Mouse (Mus musculus) left cerebral cortex, adult 2 months (tissue): Measurements from ENCODE around the gene Tm4sf20. TPM values are rescaled to one million over a fixed set of nuclear protein-coding genes. Genes with fewer than 3 reads are reported as not detected.
A peak's percentile ranks its signal among the peaks of the same experiment; 100 is the strongest.

Experiments used
- DNase-seq, 2 experiments: peaks; one replicate each; pipeline ENCODE4 v3.0.0; 2021 to 2022; ENCODE audit warnings: low spot score in 2 of 2, mixed read lengths in 1 of 2; ENCODE audit errors: extremely low spot score in 1 of 2
- H3K27ac ChIP-seq: fragments of 200-600 bp; 2 replicates; pipeline ENCODE4 v1.8.1; 2022
- H3K4me3 ChIP-seq: fragments of 200-600 bp; 2 replicates; pipeline ENCODE4 v1.8.1; 2022
- CTCF ChIP-seq: fragments of 200-600 bp; IDR thresholded peaks from 2 replicates; pipeline ENCODE4 v1.8.1; 2022; ENCODE audit warnings: antibody characterized with exemption, mild to moderate bottlenecking, moderate library complexity
- intact Hi-C: fragments of 180-260 bp; cut with DNase I; formaldehyde crosslinking; loops from one replicate; pipeline ENCODE4 v1.15.1; 2025
- long read RNA-seq, 2 experiments: library from polyadenylated mRNA; stranded (forward); transcript quantifications; one replicate each; pipeline ENCODE4 v2.0.0; 2021; ENCODE audit warnings: borderline mapping rate in 2 of 2
- total RNA-seq, 2 experiments: library from RNA; stranded (reverse); gene quantifications; 2 replicates each; pipeline ENCODE4 v1.2.3; 2021

Gene Tm4sf20
- total RNA-seq, result not detected
- long read RNA-seq, experiment 1, result 0 reads
- long read RNA-seq, experiment 2, result 0 reads

DNA sequence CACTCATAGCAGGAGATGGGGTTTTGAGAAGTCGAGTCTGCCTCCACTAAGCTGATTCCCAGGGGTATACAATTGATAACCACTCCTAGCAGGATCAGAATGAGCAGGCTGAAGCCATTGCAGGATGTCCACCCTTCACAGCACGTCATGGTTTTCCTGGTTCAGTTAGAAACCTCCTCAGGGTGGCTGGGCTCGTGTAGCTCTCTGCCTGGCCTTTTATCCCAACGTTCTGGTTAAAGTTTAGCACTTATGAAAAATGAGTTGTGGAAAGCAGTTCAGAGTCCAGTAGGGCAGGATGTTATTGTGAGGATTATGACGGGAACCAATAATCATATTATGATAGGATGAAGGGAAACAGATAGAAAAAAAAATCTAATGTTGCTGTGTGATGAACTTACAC lies at the start of gene Tm4sf20:
TSS of gene Tm4sf20 (minus strand) at position 193 of the 400 bp plus-strand sequence.
- Histone ChIP-seq H3K4me3 (no peak within 1 kb of the TSS), H3K27ac (no peak within 1 kb of the TSS)
- no peak for TF ChIP-seq CTCF
- no peak for DNase-seq
- intact Hi-C loops, result no loop called here

DNA sequence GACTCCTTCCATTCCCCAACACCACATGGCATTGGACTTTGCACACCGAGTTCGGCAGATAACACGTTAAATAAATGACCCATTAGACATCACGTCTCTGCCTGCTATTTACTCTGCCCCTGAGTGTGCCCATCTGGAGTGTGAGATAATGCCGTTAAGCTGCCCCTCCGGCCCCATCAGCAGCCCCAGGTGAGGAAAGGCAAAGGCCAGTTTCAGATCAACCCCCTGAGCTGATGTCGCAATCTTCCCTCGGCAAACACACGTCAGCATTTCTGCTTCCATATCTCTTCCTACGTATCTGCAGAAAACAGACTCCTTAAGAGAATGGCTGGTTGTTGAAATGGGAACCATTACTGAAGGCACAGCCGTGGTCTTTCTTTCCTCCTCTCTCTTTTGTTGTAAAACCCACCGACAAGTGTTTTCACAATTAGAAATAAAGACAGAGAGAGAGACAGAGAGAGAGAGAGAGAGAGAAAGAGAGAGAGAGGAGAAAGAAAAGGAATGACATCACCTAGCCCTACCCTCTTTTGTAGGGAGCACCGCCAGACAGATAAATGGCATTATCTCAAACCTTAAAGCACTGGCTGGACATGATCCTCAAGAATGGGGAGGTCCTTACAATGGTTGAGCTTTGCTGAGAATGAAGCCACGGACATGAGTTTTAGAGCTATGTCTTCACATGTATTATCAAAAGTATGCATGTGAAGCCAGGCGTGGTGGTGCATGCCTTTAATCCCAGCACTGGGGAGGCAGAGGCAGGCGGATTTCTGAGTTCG lies 47.9 kb upstream of the Tm4sf20 start:
- TF ChIP-seq CTCF, result no peak
- Histone ChIP-seq H3K4me3 (no peak overlapping the region), H3K27ac (no peak overlapping the region)
- no peak for DNase-seq
- intact Hi-C loops, result no loop called here

DNA sequence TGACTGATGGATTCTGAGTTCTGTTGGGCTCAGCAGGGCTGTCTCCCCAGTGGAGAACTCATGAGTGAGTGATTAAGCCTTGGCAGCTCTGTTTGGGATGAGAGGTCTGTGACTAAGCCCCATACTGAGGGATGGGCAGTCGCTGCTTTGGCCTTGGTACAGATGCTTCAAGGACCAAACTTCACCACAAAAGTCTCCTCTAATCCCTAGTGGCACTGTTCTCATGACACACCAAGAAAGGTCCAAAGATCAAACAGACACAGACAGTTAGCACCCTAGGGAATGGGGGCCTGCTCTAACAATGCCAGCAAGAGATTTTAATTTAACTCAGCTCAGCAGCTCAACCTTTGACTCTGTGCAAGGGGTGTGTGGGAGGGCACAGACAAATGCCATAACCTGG lies 43.5 kb upstream of the Tm4sf20 start:
- Histone ChIP-seq H3K27ac (no peak overlapping the region), H3K4me3 (no peak overlapping the region)
- no peak for DNase-seq
- intact Hi-C loops, result no loop called here
- TF ChIP-seq CTCF, result no peak

DNA sequence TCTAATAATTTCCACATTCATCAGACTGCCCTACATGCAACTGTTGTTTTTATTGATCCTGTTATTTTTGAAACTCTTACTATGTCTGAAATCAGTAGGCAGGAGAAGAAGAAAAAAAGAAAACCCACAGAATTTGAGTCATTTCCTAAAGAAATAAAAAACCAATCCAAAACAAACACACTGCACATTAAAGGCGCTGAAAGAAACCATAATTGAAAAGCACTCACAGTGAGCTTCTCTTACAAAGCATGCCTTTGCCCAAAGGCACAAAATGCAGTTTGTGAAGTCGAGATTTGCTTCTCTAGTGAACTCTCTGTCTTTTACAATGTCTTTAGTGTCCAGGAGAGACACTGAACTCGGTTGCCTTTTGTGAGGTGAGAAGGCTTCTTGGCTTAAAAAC lies 40.3 kb upstream of the Tm4sf20 start:
- Histone ChIP-seq H3K4me3 (no peak overlapping the region), H3K27ac (no peak overlapping the region)
- DNase-seq, result no peak
- no peak for TF ChIP-seq CTCF
- intact Hi-C loops, result no loop called here

DNA sequence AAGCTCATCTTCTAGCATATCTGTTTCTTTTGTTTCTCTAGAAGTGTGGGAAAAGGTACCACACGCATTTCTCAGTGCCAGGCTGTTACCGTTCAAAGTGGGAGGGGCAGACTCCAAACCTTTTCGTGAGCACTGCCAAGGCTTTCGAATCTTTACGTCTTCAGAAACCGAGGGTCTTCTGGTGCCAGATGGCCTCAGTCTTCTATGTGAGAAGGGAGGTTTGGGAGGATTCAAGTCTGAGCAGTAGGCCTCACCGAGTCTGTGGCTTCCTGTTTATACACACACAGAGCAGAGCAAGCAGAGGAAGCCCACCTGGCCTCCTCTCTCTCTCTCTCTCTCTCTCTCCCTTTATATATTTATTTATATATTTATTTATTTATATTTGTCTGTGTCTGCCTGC lies 38.9 kb upstream of the Tm4sf20 start:
- intact Hi-C loops, result no loop called here
- DNase-seq, result no peak
- no peak for TF ChIP-seq CTCF
- Histone ChIP-seq H3K27ac (no peak overlapping the region), H3K4me3 (no peak overlapping the region)

DNA sequence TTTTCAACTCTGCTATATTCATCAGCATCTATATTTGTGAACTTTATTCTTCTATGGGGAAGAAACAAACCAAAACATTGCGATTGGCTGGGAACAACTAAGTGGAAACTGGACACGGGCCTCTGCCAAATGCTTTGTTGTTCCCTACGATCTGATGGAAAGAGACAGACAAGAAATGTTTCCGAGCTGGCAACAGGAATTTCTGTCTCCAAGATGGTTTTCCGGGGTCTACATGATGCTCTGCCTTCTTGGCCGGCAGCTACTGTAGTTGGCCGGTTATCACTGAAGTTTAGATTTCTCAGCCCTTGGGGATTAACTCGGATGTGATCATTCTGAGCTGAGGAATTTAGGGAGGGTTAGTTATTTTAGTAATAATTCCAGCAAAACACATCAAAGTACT lies 38.1 kb upstream of the Tm4sf20 start:
- DNase-seq, result no peak
- no peak for TF ChIP-seq CTCF
- intact Hi-C loops, result no loop called here
- no peak overlapping the region for H3K4me3 ChIP-seq
- no peak overlapping the region for H3K27ac ChIP-seq

- no peak for DNase-seq
- no peak overlapping the region for H3K4me3 ChIP-seq
- H3K27ac ChIP-seq, result no peak overlapping the region
- intact Hi-C loops, result no loop called here
- no peak for TF ChIP-seq CTCF
Measured at GRCm38 (mm10) chr1:82804059-82804458, 35.8 kb upstream of the Tm4sf20 start.

GRCm38 (mm10) chr1:82803608-82804007 lies 35.3 kb upstream of the Tm4sf20 start:
- intact Hi-C loops, result no loop called here

DNA sequence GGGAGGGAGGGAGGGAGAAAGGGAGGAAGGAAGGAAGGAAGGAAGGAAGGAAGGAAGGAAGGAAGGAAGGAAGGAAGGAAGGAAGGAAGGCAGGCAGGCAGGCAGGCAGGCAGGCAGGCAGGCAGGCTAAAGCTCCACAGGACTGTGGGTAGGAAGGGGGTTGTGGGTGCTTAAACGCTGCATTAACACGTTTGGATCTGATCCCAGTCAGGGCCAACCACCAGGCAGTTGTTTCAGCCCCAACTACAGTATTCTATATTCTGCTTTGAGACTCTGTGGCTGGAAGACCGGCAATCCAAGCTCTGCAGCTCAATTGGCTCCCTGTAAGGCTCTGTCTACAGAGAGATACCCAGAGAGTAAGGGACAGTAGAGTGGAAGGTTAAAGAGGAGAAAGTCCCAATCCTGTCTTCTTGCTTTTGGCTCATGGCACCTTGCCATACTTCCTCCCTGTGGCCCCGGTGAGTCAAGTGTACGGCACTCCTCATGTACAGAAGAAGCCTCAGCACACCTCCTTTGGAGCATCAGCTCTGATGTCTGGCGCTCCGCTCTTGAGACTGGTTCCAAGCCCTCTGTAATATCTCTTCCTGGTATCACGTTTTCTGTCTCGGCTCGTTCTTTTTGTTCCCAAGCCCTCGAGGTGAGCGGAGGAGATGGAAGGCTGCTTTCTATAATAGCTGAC lies 33.0 kb upstream of the Tm4sf20 start:
- no peak for TF ChIP-seq CTCF
- intact Hi-C loops, result loop anchor here (2.0 kb wide), 1 partner anchor 38 kb away; the partner anchor contains the start of gene Agfg1
- DNase-seq, result no peak
- Histone ChIP-seq H3K27ac (no peak overlapping the region), H3K4me3 (no peak overlapping the region)

More at GRCm38 (mm10) chr1:82803608-82804007, 35.3 kb upstream of the Tm4sf20 start:
- peak; percentile 17 for TF ChIP-seq CTCF
- DNase-seq, result no peak
- Histone ChIP-seq H3K27ac (no peak overlapping the region), H3K4me3 (no peak overlapping the region)

DNA sequence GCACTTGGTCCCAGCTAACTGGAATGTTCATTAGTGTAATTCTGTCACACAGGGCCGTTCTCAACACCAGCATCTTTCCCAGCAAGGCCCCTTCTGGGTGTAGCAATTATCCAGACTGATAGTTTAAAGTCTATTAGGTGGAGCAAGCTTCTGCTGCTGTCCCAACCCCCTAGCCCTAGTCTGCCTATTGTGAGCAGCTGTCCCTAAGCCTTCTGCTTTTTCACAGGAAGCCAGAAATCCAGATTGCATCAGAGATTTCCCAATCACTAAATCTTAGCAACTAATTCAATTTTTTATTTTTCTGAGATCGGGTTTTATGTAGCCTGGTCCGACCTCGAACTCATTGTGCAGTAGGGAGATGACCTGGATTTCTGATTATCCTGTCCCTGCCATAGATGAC lies 30.7 kb upstream of the Tm4sf20 start:
- DNase-seq, result no peak
- Histone ChIP-seq H3K4me3 (no peak overlapping the region), H3K27ac (no peak overlapping the region)
- intact Hi-C loops, result no loop called here
- TF ChIP-seq CTCF, result no peak

GRCm38 (mm10) chr1:82798304-82798703 lies 30.0 kb upstream of the Tm4sf20 start:
- DNase-seq, result no peak
- H3K27ac ChIP-seq, result no peak overlapping the region
- intact Hi-C loops, result no loop called here
- TF ChIP-seq CTCF, result no peak
- H3K4me3 ChIP-seq, result no peak overlapping the region

DNA sequence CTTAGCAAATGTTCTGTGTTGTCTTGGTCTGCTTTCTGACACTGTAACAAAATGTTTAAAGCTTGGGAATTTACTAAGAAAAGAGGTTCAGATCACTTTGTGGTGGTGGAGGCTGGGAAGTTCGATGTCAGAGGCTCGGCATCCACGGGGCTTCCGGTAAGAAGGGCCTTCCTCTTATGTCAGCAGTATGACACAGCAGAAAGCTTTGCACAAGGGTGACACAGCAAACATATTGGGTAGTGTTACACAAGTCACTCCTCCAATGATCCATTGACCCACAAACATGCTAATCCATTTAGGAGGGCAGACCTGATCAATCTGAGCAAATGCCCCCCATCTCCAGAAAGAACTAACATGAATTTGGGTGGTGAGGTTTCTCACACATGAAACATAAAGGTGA lies 28.8 kb upstream of the Tm4sf20 start:
- TF ChIP-seq CTCF, result no peak
- Histone ChIP-seq H3K4me3 (no peak overlapping the region), H3K27ac (no peak overlapping the region)
- no peak for DNase-seq
- intact Hi-C loops, result no loop called here
